Mouse (Mus musculus): ENCODE results near the gene Dhx57. TPM values are rescaled to one million over a fixed set of nuclear protein-coding genes. Genes with fewer than 3 reads are reported as not detected.
A peak's percentile ranks its signal among the peaks of the same experiment; 100 is the strongest.
"Not testable (repeated sequence)": the region's sequence is repeated elsewhere in the genome, so short reads cannot be mapped to it uniquely, and the experiment has no call there.

Gene Dhx57
- total RNA-seq, 2 experiments from 2014 or later = 6.6 to 8.1 TPM

DNA sequence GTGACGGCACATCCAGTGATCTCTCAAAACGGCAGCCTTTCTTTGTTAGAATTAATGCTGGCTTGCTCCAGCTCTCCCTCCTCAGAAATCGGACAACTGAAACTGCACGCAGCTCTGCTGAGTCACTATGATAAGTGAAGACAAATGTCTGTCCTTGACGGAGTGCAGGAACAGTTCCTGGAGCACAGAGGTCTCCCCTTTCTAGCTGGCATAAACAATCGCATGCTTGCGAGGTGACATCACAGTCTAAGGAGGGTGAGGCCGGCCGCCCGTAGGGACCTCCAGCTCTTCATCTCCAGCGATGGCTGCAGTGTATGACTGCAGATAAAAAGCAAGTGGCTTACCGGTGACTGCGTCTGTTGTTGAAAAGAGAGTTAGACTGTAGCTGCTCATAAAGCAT is 35.1 kb downstream of the Dhx57 start:
- DNase-seq = peak; percentile 77

DNA sequence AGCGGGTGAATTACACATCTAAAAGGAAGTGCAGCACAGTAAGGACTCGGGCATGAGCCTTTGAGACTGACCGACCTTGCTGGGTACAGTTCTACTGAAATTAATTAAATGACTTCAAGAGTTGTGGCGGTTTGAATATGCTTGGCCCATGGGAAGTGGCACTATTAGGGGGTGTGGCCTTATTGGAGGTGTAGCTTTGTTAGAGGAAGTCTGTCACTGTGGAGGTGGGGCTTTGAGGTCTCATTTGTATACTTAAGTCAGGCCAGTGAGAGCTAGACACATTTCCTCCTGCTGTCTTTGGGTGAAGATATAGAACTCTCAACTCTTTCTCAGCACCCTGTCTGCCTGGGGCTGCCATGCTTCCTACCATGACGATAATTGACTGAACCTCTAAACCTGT is 35.9 kb downstream of the Dhx57 start:
- DNase-seq = no peak

DNA sequence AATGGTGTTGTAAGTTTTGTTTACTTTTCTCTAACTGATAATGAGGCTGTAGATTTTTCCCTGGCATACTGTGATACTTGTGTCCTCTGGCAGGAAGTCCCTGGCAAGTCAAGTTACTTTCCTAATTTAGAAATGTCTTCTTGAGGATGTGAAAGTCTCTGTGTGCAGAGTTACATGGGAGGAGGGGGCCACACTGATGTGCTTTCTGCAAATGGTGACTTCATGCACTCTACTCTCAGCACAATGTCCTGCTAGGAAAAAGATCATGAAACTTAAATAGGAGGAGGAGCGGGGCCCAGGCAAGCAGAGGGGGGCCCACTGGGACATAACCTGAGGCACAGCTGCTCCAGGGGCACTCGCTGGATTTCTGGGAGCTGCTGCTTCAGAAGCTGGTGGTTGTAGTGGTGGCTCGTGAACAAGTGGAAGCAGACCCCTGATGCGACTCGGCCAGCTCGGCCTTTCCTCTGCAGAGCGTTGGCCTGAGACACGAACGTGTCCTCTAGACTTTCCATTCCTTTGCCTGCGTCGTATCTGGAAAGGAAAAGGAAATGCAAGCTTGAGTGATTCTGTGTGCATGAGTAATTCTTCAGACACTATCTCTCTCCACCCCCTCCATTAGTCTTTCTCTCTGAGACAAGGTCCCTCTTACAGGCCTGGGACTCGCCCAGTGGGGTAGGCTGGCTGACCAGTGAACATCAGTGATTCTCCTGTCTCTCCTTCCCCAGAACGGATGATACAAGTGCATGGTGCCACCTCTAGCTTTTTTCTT is 37.3 kb downstream of the Dhx57 start:
- no peak for DNase-seq

DNA sequence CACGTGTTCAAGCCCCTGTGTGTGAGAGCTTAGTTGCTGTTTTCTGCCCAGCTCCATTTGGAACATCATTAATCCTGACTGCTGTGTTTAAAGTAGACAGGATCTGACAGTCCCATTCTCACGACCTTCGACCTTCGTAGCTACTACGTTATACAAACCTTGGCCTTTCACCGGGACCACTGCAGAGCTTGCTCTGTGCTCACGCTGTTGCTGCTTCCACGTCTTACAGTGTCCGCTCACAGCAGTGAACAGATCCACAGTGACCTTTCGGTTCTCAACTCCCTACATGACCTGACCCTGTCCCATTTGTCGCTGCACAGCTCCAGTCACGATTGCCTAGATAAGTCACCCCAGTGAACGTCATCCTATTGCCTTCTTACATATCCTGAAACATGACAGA is 47.2 kb downstream of the Dhx57 start:
- no peak for DNase-seq

DNA sequence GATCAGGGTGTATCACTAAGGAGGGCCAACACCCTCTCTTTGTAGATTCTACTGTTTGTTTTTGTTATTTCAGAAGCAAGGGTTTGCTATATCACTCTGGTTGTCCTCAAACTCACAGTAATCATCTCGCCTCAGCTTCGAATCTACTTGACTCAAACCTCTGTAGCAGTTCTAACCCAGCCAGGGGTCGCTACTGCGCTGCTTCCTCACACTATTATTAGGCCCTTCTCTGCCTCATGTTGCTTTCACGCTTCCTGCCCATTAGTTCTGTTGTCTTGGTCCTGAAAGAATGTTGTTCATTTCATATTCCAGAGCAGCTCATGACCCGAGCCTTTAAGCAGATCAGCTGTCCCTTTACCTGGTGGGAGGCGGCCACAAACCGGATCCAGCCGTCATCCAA is 48.7 kb downstream of the Dhx57 start:
- no peak for DNase-seq

DNA sequence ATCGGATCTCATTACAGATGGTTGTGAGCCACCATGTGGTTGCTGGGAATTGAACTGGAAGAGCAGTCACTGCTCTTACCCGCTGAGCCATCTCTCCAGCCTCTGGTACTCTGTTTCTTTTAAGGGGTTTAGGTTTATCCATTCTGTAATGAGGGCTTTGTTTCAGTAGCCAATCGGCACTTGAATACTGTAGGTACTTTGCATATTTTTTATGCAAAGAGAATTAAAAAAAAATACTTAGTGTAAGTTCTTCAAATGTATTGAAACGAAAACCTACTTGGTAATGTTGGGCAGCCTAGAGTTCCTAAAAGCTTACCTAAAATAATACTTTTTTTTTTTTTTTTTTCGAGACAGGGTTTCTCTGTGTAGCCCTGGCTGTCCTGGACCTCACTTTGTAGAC is 52.8 kb downstream of the Dhx57 start:
- no peak for DNase-seq

DNA sequence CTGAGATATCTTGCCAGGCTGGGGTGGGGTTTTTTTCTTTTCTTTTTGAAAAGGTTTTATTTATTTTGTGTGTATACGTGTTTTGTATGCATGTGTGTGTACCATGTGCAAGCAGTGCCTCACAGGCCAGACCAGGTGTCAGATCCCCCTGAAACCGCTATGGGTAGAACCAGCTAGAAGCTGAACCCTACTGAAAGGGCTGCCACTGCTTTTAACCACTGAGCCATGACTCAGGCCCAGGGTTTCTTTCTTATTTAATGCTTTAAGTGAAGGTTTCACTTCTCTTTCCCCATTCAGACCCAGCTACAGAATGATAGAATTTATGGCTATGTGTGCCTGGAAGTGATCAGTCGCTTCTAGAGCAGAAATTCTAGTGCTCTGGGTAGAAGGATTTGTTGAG is 53.5 kb downstream of the Dhx57 start:
- no peak for DNase-seq

DNA sequence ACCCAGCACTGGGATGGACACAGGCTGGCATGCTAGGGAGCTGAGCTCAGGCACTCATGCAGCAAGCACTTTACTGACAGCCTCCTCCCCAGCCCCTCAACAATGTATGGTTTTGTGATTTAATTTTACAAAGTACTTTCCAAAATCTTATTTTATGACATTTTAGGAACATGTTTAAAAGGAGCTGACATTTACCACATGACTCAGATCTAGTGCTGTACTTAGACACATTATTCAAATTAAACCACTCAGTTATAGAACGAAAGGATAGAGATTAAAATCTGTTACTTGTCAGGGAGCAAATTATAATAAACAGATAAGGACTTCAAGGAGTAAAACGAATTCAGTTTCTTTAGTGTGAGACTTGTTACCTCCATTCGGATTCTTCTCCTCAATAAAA is 54.8 kb downstream of the Dhx57 start:
- no peak for DNase-seq

DNA sequence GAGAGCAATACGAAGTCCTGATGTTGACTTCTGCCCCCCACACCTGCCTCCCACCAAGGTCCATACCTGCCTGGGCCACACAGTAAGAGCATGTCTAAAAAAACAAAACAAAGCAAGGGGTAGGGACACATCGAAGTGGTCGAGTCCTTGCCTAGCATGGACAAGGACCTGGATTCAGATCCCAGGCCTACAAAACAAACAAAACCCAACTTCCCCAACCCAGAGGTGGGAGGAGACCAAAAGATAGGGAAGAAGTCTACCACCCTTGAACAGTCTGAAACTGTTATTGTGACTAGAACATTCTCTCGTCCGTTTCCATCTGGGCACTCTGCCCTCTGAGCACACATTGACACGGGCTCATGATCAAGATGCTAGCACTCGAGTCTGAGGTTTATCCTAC is 55.9 kb downstream of the Dhx57 start:
- DNase-seq = no peak

DNA sequence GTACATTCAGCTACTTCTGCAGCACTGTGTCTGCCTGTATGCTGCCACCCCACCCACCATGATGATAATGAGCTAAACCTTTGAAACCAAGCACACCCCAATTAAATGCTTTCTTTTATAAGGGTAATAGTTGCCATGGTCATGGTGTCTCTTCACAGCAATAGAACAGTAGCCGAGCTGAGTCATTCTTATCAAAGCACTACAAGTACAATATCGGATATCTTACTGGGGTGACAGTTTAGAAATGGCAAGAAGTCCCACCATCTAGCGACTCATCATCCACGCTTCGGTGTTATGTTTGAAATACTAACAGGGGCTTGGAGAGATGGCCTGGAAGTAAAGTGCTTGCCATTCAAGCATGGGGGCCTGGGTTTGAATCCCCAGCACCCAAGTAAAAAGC is 56.4 kb downstream of the Dhx57 start:
- DNase-seq = no peak

DNA sequence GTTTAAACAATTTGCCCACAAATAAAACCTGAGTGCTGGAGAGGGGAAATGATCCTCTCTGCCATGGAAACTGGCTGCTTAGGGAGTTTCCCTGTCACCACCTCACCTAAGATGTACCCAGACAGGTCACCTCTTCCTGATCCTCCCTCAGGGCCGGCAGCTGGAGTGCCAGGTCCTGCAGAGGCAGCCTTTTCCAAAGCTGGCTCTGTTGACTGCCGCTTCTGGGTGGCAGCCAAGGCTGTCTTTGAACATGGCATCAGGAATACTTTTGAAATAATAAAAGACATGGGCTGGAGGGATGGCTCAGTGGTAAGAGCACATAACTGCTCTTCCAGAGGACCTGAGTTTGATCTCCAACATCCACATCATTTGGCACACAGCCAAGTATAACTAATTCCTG is 60.9 kb downstream of the Dhx57 start:
- no peak for DNase-seq

DNA sequence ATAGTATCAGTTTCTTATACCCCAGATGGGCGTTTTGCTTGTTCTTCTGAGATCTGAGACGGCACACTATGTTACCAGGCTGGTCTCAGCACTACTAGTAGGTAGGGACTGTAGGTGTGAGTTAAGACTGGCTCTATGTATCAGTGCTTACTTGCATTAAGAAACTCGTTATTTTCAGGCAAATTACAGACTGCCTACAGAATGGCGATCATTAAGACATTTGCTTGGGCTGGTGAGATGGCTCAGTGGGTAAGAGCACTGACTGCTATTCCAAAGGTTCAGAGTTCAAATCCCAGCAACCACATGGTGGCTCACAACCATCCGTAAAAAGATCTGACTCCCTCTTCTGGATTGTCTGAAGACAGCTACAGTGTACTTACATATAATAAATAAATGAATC is 65.1 kb downstream of the Dhx57 start:
- not testable (repeated sequence) for DNase-seq

DNA sequence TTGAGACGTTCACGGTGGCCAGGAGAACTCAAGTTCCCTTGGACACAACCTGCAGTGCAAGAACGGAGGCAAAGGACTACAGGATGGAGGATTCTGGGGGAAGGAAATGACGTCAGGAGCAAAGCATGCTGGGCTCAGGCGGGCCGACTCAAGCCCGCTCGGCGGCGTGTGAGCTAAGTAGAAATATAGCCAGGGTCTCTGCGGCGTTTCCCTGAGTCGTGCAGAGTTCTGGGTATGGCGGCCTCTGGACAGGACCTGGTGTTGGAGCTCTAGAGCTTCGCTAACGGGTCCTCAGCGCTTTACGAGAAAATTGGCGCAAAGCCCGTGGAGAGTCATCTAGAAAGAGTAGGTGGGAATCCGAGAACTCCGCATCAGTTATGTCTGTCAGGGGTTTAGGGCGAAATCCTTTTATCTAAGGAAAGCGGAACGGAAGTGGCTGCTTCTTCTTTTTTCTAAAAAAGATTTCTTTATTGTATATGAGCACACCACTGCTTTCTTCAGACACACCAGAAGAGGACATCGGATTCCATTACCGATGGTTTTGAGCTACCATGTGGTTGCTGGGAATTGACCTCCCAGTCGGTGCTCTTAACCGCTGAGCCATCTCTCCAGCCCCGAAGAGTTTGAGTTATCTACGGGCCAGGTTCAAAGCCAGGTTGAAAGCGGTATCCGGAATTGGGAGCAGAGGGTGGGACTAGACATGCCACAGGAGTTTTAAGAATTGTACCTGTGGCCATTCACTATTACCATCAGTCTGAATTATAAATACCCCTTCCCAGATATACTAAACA is 65.8 kb downstream of the Dhx57 start, which contains the start of gene Gemin6:
Gene Gemin6 (plus strand): TSS at position 116 of the 791 bp plus-strand sequence.
- peak; percentile 78 for DNase-seq

DNA sequence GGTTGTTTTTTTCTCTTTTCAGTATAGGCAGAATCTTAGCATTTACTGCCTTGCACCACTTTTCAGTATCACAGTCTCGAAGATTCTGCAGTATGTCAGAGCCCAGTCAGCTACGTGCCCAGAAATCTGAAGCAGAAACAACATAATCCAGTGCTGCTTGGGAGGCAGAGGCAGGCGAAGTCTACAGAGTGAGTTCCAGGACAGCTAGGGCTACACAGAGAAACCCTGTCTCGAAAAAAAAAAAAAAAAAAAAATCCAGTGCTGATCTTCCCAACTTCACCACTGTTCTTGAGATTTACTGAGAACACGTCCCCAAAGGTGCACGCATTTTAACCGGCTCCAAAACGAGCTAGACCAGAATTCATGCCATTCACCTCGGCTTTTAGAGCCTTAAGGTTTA is 66.4 kb downstream of the Dhx57 start:
- no peak for DNase-seq

DNA sequence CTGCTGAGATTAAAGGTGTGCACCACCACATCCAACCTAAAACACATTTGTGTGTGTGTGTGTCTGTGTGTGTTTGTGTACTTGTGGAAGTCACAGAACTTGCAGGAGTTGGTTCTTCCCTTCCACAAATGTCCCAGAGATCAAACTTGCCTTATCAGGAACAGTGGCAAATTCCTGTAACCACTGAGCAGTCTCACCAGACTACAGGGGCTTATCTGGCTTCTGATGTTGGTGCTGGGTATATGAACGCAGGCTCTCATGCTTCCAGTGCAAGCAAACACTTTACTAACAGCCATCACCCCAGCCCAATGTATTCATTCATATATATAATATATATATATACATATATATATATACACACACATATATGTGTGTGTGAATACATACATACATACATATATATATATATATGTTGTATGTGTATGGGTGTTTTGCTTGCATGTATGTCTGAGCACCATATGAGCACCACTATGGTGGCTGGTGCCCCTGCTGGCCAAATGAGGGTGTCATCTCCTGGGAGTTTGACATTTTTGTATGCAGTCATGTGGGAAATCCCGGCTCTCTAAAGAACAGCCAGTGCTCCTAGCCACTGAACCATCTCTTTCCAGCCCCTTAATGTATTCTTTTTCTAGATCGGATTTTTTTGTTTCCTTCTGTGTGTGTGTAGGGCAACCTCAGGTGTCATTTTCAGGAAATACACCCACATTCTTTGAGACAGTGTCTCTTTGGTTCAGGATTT is 68.2 kb downstream of the Dhx57 start:
- no peak for DNase-seq

DNA sequence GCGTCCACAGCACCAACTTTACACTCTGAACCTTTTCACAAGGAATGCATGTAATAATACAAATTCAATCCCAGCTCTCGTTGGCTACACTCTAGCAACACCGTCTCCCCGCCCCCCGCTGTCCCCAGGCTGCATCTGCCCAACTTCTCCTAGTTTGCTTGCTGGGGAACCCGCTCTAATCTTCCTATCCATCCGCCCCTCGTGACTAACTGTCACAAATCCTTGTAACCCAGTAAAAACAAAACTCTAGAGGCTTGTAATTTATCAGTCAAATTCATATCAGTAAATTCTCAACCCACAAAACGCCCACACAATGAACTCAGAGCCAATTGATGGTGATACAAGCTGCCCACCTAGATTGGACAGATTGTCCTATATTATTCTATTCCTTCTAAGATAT is 69.1 kb downstream of the Dhx57 start:
- DNase-seq = no peak

DNA sequence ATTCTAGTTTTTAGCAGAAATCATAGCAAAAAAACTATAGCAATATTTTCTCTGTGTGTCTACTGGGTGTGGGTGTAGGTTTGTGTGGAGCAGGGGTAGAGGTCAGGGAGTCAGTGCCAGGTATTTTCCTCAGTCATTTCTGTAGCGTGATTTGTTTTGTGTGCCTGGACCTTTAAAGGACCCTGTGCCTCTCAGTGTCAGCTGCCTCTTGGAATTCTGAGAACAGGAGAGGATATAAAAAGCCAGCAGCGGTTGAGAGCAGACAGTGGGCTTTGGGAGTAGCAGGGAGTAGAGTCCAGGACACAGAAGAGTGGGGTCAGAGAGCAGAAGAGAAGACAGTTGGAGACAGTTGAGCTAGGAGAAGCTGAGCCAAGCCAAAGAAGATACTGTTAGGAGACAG is 70.1 kb downstream of the Dhx57 start:
- no peak for DNase-seq

DNA sequence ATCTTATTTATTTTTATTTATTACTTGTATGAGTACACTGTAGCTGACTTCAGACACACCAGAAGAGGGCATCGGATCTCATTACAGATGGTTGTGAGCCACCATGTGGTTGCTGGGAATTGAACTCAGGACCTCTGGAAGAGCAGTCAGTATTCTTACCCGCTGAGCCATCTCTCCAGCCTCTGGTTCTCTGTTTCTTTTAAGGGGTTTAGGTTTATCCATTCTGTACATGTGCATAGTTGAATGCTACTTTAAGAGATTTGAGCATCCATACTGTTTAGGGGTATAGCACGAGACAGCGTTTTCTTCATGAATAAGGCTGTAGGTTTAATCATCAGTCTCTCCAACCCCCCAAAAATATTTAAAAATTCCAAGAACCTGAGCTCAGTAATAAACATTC is 76.3 kb downstream of the Dhx57 start:
- DNase-seq = not testable (repeated sequence)

DNA sequence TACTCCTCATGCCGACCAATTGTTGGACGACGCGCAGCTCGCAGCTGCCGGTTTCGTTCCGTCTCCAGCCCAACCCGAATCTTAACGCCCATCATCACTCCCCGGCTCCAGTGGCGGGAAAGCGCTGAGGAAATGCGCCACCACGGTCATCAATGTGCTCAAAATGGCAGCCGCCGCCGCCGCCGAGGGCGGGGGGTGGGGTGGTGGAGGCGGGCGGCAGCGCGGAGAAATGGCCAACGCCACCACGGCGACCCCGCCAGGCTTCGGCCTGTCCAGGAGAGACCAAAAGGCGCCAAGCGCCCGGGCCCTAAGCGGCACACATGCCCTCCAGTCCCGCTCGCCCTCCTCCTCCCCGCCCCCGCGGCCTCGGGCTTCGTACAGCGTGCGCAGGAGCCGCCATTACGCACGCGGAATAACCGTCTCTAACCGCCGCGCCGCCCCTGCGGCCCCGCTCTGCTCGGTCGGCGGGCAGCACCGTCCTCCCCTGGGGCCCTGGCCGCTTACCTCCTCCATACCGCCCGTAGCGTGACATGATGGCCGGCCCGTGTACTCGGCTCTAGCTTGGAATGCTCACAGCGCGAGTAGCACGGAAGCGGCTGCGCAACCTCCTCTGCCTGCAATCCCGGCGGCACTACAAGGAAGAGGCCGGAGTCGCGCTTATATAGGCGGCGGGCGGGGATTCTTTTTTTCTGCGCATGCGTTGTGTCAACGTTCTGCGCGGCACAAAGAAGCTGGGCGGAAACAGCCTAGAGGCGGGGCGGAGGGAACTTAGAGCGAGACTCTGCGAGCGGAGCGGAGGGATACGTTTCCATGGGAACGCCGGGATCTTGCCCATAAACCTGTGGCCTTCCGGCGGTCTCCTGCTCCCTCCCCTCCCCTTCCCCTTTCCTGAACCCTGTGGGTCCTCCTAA is 83.3 kb downstream of the Dhx57 start, which contains the start of the genes Srsf7 and Ttc39d:
Gene Srsf7 (minus strand): TSS at position 637 of the 911 bp plus-strand sequence.
Gene Ttc39d (plus strand): TSS at position 790 of the 911 bp plus-strand sequence.
- peak; percentile 97 for DNase-seq

DNA sequence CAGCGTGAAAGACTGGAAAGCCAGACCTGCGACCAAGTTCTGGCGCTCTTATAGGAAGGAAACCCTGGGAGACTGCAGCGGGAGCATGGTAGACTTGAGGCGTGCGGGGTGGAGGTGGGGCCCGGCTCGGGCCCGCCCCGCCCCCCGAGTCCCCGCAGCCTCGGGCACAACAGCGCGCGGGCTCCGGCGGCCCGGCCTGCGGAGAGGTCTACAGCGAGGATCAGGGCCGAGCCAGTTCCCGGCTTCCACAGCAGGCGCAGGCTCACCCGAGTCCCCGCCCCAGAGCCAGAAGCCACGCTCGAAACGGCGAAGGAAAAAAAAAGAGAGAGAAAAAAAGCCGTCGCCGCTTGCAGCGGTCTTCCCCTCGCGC is 84.0 kb downstream of the Dhx57 start:
- no peak for DNase-seq

DNA sequence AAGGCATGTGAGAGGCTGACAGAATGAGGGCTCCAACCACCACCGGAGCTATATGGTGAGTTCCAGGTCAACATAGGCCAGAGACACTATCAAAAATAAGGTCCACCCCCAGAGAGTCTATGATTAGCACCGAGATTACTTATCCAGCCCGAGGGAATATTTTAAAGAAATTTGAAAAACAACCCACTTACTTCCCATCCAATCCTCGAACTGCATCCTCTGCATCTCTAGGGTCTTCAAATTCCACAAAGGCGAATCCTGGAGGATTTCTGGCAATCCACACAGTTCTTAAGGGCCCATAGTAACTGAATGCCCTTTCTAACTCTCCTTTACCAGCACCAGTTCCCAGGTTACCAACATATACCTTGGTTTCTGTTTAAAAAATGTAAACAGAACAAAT is 84.6 kb downstream of the Dhx57 start:
- DNase-seq = no peak

Measured in gastrocnemius, postnatal 25 days (tissue).